Mouse (Mus musculus) neural tube, embryonic 11.5 days (tissue): ENCODE measurements around the gene Nr1h2. TPM values are rescaled to one million over a fixed set of nuclear protein-coding genes. Genes with fewer than 3 reads are reported as not detected.

Source experiments
- ATAC-seq: fragments of 200-750 bp; cut with Nextera tagmentation; 2 replicates; pipeline ENCODE4 v1.8.0; 2017; ENCODE audit warnings: moderate number of reproducible peaks, mild to moderate bottlenecking, moderate TSS enrichment, moderate library complexity; ENCODE audit not compliant: insufficient read depth, low FRiP score, low TSS enrichment
- DNase-seq: peaks from one replicate; pipeline ENCODE4 v3.0.0-alpha.2; 2015; ENCODE audit warnings: low spot score
- H3K27ac ChIP-seq: fragments of 300-500 bp; sonication (generic); 2 replicates; pipeline ENCODE4 v1.5.1; 2014; ENCODE audit warnings: low read depth, mild to moderate bottlenecking, low read length
- H3K27me3 ChIP-seq: fragments of 300-500 bp; sonication (generic); 2 replicates; pipeline ENCODE4 v1.6.1; 2014; ENCODE audit warnings: mild to moderate bottlenecking, low read length, mixed read lengths; ENCODE audit not compliant: control insufficient read depth, insufficient read depth
- H3K36me3 ChIP-seq: fragments of 300-500 bp; sonication (generic); 2 replicates; pipeline ENCODE4 v1.6.1; 2014; ENCODE audit warnings: mild to moderate bottlenecking, low read length, moderate library complexity, mixed read lengths; ENCODE audit not compliant: control insufficient read depth, insufficient read depth
- H3K4me1 ChIP-seq: fragments of 300-500 bp; sonication (generic); 2 replicates; pipeline ENCODE4 v1.6.1; 2014; ENCODE audit warnings: low read length, mixed read lengths; ENCODE audit not compliant: control insufficient read depth, insufficient read depth
- H3K4me2 ChIP-seq: fragments of 300-500 bp; sonication (generic); 2 replicates; pipeline ENCODE4 v1.6.1; 2014; ENCODE audit warnings: low read depth, mild to moderate bottlenecking, moderate library complexity
- H3K4me3 ChIP-seq: fragments of 300-500 bp; sonication (generic); 2 replicates; pipeline ENCODE4 v1.5.1; 2014; ENCODE audit warnings: low read depth, low read length
- H3K9ac ChIP-seq: fragments of 300-500 bp; sonication (generic); 2 replicates; pipeline ENCODE4 v1.6.1; 2014; ENCODE audit warnings: mild to moderate bottlenecking, low read length
- H3K9me3 ChIP-seq: fragments of 300-500 bp; sonication (generic); 2 replicates; pipeline ENCODE4 v1.6.1; 2016; ENCODE audit warnings: low read length; ENCODE audit not compliant: control insufficient read depth
- WGBS: fragments of 180-500 bp; shearing (Covaris S2); extraction: QIAGEN DNeasy Blood & Tissue Kit; methylation state at CpG from one replicate; pipeline ENCODE4 v1.1.7; 2014; 5-methylcytosine and 5-hydroxymethylcytosine counted together
- polyA plus RNA-seq: library from polyadenylated mRNA; unstranded; fragments of >200 nt; fragmentation: Nextera tagmentation; extraction: Ambion mirVana; gene quantifications from 2 replicates; pipeline ENCODE4 v1.2.1, GENCODE M21; 2014

Gene Nr1h2
- polyA plus RNA-seq, 1 experiment from 2014 or later, result 71.9 TPM

DNA sequence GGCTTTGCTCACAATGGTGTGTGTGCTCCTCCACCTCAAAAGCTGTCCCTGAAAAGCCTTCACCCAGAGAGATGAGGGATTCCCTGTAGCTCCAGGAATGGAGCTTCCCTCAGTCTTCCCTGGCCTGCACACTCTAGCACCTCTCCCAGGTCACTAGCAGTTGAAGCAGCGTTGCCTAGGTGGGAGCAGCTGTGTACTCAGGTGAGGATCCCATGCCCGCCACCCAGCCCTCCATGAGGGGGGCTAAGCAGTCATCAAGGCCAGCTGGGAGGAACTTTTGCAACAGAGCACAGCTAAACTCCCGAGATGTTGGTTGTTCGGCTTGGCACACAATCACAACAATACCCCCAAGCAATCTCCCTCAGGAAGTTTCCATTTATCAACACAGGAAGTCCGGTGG is 29.0 kb upstream of the Nr1h2 start:
- Histone ChIP-seq H3K27ac (no peak overlapping the region), H3K4me1 (no peaks in the 10 kb centered on the region), H3K36me3 (no peaks in the 10 kb centered on the region), H3K9ac (no peak overlapping the region), H3K4me2 (no peak overlapping the region), H3K27me3 (peaks cover 12% of the 10 kb centered on the region), H3K9me3 (peaks cover 3% of the 10 kb centered on the region; the same call in 1 of the 2 replicates), H3K4me3 (no peak overlapping the region)
- DNase-seq (no peak), ATAC-seq (no peak)
- 75% methylated on average over 5 of the region's 5 CpGs for WGBS

DNA sequence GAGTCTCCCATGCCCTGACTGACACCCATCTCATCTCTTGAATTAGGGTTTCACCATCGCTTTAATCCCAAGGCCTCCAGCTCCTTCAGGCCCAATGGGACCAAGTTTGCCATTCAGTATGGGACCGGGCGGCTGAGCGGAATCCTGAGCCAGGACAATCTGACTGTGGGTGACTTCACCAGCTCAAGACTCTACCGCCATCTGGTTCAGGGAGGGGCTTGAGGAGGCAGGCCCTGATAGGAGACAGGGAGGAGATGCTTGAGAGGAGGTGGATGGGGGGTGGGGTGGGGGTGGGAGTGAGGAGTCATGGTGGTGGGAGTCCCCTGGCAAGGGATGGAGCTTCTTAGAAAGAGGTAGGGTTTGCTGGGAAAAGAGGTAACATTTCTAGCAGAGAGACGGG is 27.9 kb upstream of the Nr1h2 start:
- Histone ChIP-seq H3K4me3 (no peak overlapping the region), H3K4me2 (no peak overlapping the region), H3K4me1 (no peaks in the 10 kb centered on the region), H3K9me3 (peaks cover 3% of the 10 kb centered on the region; the same call in 1 of the 2 replicates), H3K27me3 (peaks cover 4% of the 10 kb centered on the region; the same call in 1 of the 2 replicates), H3K36me3 (no peaks in the 10 kb centered on the region), H3K27ac (no peak overlapping the region), H3K9ac (no peak overlapping the region)
- WGBS, result 79% methylated on average over 6 of the region's 6 CpGs
- DNase-seq, result no peak
- no peak for ATAC-seq

DNA sequence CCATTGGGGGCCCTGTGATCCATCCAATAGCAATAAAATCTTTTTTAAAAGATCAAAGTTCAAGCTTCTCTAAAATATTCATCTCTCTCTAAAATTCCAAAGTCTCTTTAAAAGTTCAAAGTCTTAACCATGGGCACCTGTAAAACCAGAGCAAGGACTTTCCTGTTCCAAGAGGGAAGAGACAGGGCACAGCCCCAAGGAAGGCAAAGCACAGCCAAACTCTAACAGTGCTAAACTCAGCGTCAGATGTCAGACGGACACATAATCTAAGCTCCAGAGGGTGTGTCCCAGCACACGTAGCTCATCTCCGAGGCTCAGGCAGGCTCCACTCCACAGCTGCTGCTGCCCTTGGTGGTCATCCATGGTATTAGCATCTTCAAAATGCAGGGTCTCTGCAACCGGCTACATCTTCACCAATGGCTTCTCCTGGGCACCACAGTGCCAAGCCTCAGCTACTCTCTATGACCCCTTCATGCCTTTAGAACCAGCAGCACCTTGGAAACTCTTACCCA is 22.6 kb upstream of the Nr1h2 start:
- H3K9me3 ChIP-seq, result peaks cover 3% of the 10 kb centered on the region; the same call in 1 of the 2 replicates
- H3K36me3 ChIP-seq, result no peaks in the 10 kb centered on the region
- 39% methylated on average over 5 of the region's 5 CpGs for WGBS
- H3K9ac ChIP-seq, result no peak overlapping the region
- no peaks in the 10 kb centered on the region for H3K4me1 ChIP-seq
- no peak overlapping the region for H3K4me3 ChIP-seq
- no peak overlapping the region for H3K27ac ChIP-seq
- no peaks in the 10 kb centered on the region for H3K27me3 ChIP-seq
- ATAC-seq (no peak), DNase-seq (no peak)
- H3K4me2 ChIP-seq, result no peak overlapping the region

DNA sequence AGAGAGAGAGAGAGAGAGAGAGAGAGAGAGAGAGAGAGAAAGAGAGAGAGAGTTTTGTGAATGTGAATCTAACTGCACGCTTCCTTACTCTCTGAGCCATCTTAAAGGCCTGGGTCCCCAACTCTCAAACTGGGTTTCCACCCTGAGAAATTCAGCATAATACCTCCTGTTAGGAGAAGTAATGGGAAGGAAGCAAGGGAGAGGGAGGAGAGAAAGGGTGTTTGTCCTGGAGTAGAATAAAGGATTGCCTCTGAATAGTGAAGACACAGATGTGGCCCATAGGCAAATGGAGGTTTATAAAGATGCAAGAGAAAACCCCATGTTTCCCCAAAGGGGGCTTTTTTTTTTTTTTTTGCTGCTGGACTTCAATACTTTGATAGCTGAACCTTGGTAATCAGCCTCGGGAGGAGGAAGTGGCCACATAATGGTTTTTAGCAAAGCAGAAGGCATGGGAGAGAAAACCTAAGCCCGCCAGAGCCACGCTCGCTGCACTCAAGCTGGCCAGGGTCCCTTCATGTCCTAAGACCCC is 19.3 kb upstream of the Nr1h2 start:
- DNase-seq, result no peak
- Histone ChIP-seq H3K27ac (no peak overlapping the region), H3K36me3 (no peaks in the 10 kb centered on the region), H3K4me2 (no peak overlapping the region), H3K9me3 (no peaks in the 10 kb centered on the region), H3K4me1 (no peaks in the 10 kb centered on the region), H3K9ac (no peak overlapping the region), H3K4me3 (no peak overlapping the region), H3K27me3 (no peaks in the 10 kb centered on the region)
- ATAC-seq, result no peak
- WGBS, result 80% methylated on average over 5 of the region's 5 CpGs

DNA sequence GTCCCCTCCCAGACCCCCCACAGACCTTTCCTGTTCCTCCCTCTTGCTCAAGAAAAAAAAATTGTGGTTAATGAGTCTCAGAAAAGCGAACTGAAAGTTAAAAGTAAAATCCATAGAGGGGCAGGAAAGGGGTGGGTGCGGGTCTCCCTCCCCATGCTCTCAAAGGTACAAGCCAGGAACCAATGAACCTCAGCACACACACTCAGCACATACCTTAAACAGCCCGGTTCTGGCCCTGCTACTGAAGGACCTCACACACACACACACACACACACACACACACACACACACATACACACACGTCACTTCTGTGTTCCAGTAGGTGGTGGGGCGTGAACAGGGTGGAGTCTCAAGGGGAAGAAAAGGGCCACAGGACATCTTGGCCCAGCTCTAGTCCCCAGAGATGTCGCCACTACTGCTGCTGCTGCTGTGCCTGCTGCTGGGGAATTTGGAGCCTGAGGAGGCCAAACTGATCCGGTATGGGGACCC is 18.5 kb upstream of the Nr1h2 start, which contains the start of gene Napsa:
Gene Napsa (plus strand): TSS at position 168 of the 489 bp plus-strand sequence.
- H3K36me3 ChIP-seq, result no peaks in the 10 kb centered on the region
- no peak within 1 kb of the TSS for H3K4me3 ChIP-seq
- DNase-seq (no peak), ATAC-seq (no peak)
- no peaks in the 10 kb centered on the region for H3K27me3 ChIP-seq
- H3K9me3 ChIP-seq, result no peaks in the 10 kb centered on the region
- no peak within 1 kb of the TSS for H3K27ac ChIP-seq
- H3K4me1 ChIP-seq, result no peaks in the 10 kb centered on the region
- WGBS, result 49% methylated on average over 7 of the region's 7 CpGs
- no peak within 1 kb of the TSS for H3K9ac ChIP-seq
- no peak within 1 kb of the TSS for H3K4me2 ChIP-seq

DNA sequence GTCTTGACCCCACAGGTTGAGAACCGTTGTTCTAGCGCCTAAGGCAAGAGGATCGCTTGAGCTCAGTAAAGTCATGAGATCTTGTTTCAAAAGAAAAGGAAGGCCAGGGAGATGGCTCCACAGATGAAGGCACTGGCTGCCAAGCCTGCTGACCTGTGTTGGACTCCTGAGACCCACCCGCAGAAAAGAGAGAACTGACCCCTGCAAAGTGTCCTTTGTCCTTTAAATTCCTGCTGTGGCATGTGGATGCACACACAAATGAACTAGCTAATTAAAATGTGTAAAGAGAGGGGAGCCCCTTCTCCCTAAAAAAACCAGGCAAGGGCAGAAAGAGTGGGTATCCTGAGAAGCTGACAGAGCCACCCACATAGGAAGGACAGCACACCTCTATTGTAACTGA is 18.1 kb upstream of the Nr1h2 start:
- Histone ChIP-seq H3K4me3 (no peak overlapping the region), H3K27me3 (no peaks in the 10 kb centered on the region), H3K27ac (no peak overlapping the region), H3K36me3 (no peaks in the 10 kb centered on the region), H3K9ac (no peak overlapping the region), H3K9me3 (no peaks in the 10 kb centered on the region), H3K4me1 (no peaks in the 10 kb centered on the region), H3K4me2 (no peak overlapping the region)
- WGBS, result 59% methylated on average over 4 of the region's 4 CpGs
- ATAC-seq (no peak), DNase-seq (no peak)

DNA sequence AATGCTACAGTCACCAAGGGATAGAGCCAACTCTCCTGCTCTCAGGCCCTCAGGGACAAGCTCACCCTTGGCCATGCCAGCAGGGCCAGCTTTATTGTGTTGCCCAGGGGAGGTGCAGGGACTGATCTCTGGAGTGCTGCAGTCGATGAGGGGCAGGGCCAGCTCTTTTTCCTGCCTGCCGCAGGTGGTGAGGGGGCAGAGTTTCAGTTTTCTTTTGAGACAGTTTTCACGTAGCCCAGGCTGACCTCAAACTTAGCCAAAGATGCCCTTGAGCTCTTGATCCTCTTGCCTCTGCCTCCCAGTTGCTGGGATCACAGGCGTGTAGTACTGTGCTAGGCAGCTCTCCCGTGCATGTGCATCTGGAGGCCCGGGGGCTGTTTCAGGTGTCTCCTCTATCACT is 17.2 kb upstream of the Nr1h2 start:
- H3K27ac ChIP-seq, result no peak overlapping the region
- H3K9ac ChIP-seq, result no peak overlapping the region
- no peak for DNase-seq
- ATAC-seq, result no peak
- no peaks in the 10 kb centered on the region for H3K27me3 ChIP-seq
- WGBS, result 84% methylated on average over 6 of the region's 6 CpGs
- H3K4me3 ChIP-seq, result no peak overlapping the region
- H3K36me3 ChIP-seq, result no peaks in the 10 kb centered on the region
- H3K4me2 ChIP-seq, result no peak overlapping the region
- no peaks in the 10 kb centered on the region for H3K9me3 ChIP-seq
- H3K4me1 ChIP-seq, result no peaks in the 10 kb centered on the region

GRCm38 (mm10) chr7:44568803-44569202 is 15.1 kb upstream of the Nr1h2 start:
- 77% methylated on average over 9 of the region's 9 CpGs for WGBS
- H3K9ac ChIP-seq, result no peak overlapping the region
- no peaks in the 10 kb centered on the region for H3K36me3 ChIP-seq
- H3K27ac ChIP-seq, result no peak overlapping the region
- H3K9me3 ChIP-seq, result no peaks in the 10 kb centered on the region
- DNase-seq (no peak), ATAC-seq (no peak)
- no peaks in the 10 kb centered on the region for H3K4me1 ChIP-seq
- no peaks in the 10 kb centered on the region for H3K27me3 ChIP-seq
- H3K4me3 ChIP-seq, result no peak overlapping the region
- H3K4me2 ChIP-seq, result no peak overlapping the region

DNA sequence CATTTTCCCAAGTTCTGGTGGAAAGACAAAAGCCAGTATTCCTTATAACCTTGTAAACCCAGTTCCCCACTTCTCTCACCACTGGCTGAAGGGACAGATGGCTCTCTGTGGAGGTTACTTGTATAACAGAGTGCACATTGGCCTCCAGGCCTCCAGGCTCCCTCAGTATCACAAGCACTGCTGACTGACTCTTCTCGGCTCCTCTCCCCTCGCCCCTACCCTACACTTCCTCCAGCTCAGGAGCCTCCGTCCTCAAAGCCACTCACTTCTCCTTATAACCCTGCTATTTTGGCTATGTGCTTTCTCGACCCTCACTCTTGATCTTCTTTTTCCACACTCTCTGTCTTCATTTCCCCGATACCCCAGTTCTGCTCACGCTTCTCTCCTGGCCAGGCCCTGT is 11.7 kb upstream of the Nr1h2 start:
- no peaks in the 10 kb centered on the region for H3K36me3 ChIP-seq
- no peak overlapping the region for H3K9ac ChIP-seq
- no peak for DNase-seq
- H3K4me2 ChIP-seq, result no peak overlapping the region
- H3K9me3 ChIP-seq, result no peaks in the 10 kb centered on the region
- no peak overlapping the region for H3K4me3 ChIP-seq
- no peak for ATAC-seq
- 74% methylated on average over 6 of the region's 6 CpGs for WGBS
- no peaks in the 10 kb centered on the region for H3K4me1 ChIP-seq
- no peaks in the 10 kb centered on the region for H3K27me3 ChIP-seq
- H3K27ac ChIP-seq, result no peak overlapping the region
